Mouse (Mus musculus) gastrocnemius, adult 2 months (tissue): Measurements from ENCODE around the gene Mark1. TPM values are rescaled to one million over a fixed set of nuclear protein-coding genes. Genes with fewer than 3 reads are reported as not detected.

Experiments
- DNase-seq: peaks from one replicate; pipeline ENCODE4 v3.0.0; 2022
- H3K27ac ChIP-seq: fragments of 200-600 bp; 2 replicates; pipeline ENCODE4 v1.8.1; 2022; ENCODE audit warnings: mild to moderate bottlenecking
- H3K4me3 ChIP-seq: fragments of 200-600 bp; 2 replicates; pipeline ENCODE4 v1.8.1; 2022; ENCODE audit warnings: mild to moderate bottlenecking, moderate library complexity
- CTCF ChIP-seq: fragments of 200-600 bp; IDR thresholded peaks from 2 replicates; pipeline ENCODE4 v1.8.1; 2022; ENCODE audit warnings: antibody characterized with exemption, mild to moderate bottlenecking, moderate library complexity
- intact Hi-C: fragments of 180-260 bp; cut with DNase I; formaldehyde crosslinking; loops from one replicate; pipeline ENCODE4 v1.15.1; 2025
- long read RNA-seq, 2 experiments: library from polyadenylated mRNA; stranded (forward); transcript quantifications; one replicate each; pipeline ENCODE4 v2.0.0; 2021
- total RNA-seq, 2 experiments: library from RNA; stranded (reverse); gene quantifications; 2 replicates each; pipeline ENCODE4 v1.2.3; 2021

The Mark1 gene
- total RNA-seq: 1 to 10 TPM; 2.4 to 2.8 TPM
- long read RNA-seq, experiment 1, full-length matches to known transcripts: 1 of 2 reads
- long read RNA-seq, experiment 1, partial matches to known transcripts: 0 of 2 reads
- long read RNA-seq, experiment 1, other reads (novel, unspliced or antisense): 1 of 2 reads
- long read RNA-seq, experiment 2, full-length matches to known transcripts: 3 of 4 reads
- long read RNA-seq, experiment 2, partial matches to known transcripts: 0 of 4 reads
- long read RNA-seq, experiment 2, other reads (novel, unspliced or antisense): 1 of 4 reads

- peak within 1 kb of the TSS; percentile 82 for H3K4me3 ChIP-seq
- intact Hi-C loops: no loop called here
- peak within 1 kb of the TSS; percentile 73 for H3K27ac ChIP-seq
- TF ChIP-seq CTCF: no peak
- peak; percentile 30 for DNase-seq
Measured at GRCm38 (mm10) chr1:184999071-184999750, at the start of gene Mark1. Gene Mark1, minus strand, starts transcription at chr1:184999570.

- Histone ChIP-seq H3K27ac (peak overlapping the region; percentile 64), H3K4me3 (no peak overlapping the region)
- no peak for DNase-seq
- intact Hi-C loops: no loop called here
- TF ChIP-seq CTCF: no peak
Measured at GRCm38 (mm10) chr1:185047516-185048247, 48.3 kb upstream of the Mark1 start.

- no peak for DNase-seq
- intact Hi-C loops: no loop called here
Measured at GRCm38 (mm10) chr1:185046513-185046912, 47.1 kb upstream of the Mark1 start.

GRCm38 (mm10) chr1:185038183-185038686 lies 38.9 kb upstream of the Mark1 start:
- intact Hi-C loops: no loop called here
- no peak for TF ChIP-seq CTCF
- DNase-seq: no peak
- Histone ChIP-seq H3K4me3 (no peak overlapping the region), H3K27ac (no peak overlapping the region)

More at GRCm38 (mm10) chr1:185046513-185046912, 47.1 kb upstream of the Mark1 start:
- Histone ChIP-seq H3K4me3 (no peak overlapping the region), H3K27ac (peak overlapping the region; percentile 10; the same call in 1 of the 2 replicates)
- TF ChIP-seq CTCF: no peak

- H3K4me3 ChIP-seq: no peak overlapping the region
- no peak for TF ChIP-seq CTCF
- H3K27ac ChIP-seq: no peak overlapping the region
- intact Hi-C loops: no loop called here
- DNase-seq: no peak
Measured at GRCm38 (mm10) chr1:185030565-185030964, 31.2 kb upstream of the Mark1 start.

GRCm38 (mm10) chr1:185020429-185021168 lies 21.2 kb upstream of the Mark1 start:
- no peak for DNase-seq
- no peak for TF ChIP-seq CTCF
- Histone ChIP-seq H3K4me3 (no peak overlapping the region), H3K27ac (no peak overlapping the region)
- intact Hi-C loops: no loop called here

- TF ChIP-seq CTCF: no peak
- H3K4me3 ChIP-seq: no peak overlapping the region
Measured at GRCm38 (mm10) chr1:185012566-185012965, 13.2 kb upstream of the Mark1 start.

GRCm38 (mm10) chr1:185007066-185007465 lies 7.7 kb upstream of the Mark1 start:
- Histone ChIP-seq H3K27ac (no peak overlapping the region), H3K4me3 (no peak overlapping the region)
- DNase-seq: no peak
- intact Hi-C loops: no loop called here
- TF ChIP-seq CTCF: no peak

More at GRCm38 (mm10) chr1:185012566-185012965, 13.2 kb upstream of the Mark1 start:
- DNase-seq: no peak
- intact Hi-C loops: no loop called here
- no peak overlapping the region for H3K27ac ChIP-seq

GRCm38 (mm10) chr1:184999780-185000599 lies 620 bp upstream of the Mark1 start:
- H3K4me3 ChIP-seq: peak overlapping the region; percentile 82
- peak overlapping the region; percentile 66 for H3K27ac ChIP-seq
- intact Hi-C loops: no loop called here
- no peak for TF ChIP-seq CTCF
- DNase-seq: peak; percentile 52

GRCm38 (mm10) chr1:184998631-184999030 lies 739 bp downstream of the Mark1 start:
- no peak for TF ChIP-seq CTCF
- Histone ChIP-seq H3K4me3 (peak overlapping the region; percentile 82), H3K27ac (peak overlapping the region; percentile 73)
- intact Hi-C loops: no loop called here
- no peak for DNase-seq

GRCm38 (mm10) chr1:184998161-184998560 lies 1.2 kb downstream of the Mark1 start:
- H3K4me3 ChIP-seq: peak overlapping the region; percentile 82
- DNase-seq: no peak
- H3K27ac ChIP-seq: no peak overlapping the region; the same call in 1 of the 2 replicates
- TF ChIP-seq CTCF: no peak
- intact Hi-C loops: no loop called here
